Mouse (Mus musculus): Measurements from ENCODE around the gene Irgm2. TPM values are rescaled to one million over a fixed set of nuclear protein-coding genes. Genes with fewer than 3 reads are reported as not detected.
"Not testable (repeated sequence)": the region's sequence is repeated elsewhere in the genome, so short reads cannot be mapped to it uniquely, and the experiment has no call there.

Gene Irgm2
- total RNA-seq (2021), result 10 to 100 TPM in 1 of 2 experiments, 1 to 10 TPM in 1; 8.7 to 14.6 TPM
- long read RNA-seq, experiment 1, transcript Irgm2-202 (2 exons, 3,459 nt), result major isoform, 8 of 10 reads
- long read RNA-seq, experiment 1, partial matches to known transcripts, result 0 of 10 reads
- long read RNA-seq, experiment 1, other reads (novel, unspliced or antisense), result 2 of 10 reads
- long read RNA-seq, experiment 2, transcript Irgm2-202 (2 exons, 3,459 nt), result major isoform, 14 of 17 reads
- long read RNA-seq, experiment 2, partial matches to known transcripts, result 3 of 17 reads
- long read RNA-seq, experiment 2, other reads (novel, unspliced or antisense), result 0 of 17 reads

DNA sequence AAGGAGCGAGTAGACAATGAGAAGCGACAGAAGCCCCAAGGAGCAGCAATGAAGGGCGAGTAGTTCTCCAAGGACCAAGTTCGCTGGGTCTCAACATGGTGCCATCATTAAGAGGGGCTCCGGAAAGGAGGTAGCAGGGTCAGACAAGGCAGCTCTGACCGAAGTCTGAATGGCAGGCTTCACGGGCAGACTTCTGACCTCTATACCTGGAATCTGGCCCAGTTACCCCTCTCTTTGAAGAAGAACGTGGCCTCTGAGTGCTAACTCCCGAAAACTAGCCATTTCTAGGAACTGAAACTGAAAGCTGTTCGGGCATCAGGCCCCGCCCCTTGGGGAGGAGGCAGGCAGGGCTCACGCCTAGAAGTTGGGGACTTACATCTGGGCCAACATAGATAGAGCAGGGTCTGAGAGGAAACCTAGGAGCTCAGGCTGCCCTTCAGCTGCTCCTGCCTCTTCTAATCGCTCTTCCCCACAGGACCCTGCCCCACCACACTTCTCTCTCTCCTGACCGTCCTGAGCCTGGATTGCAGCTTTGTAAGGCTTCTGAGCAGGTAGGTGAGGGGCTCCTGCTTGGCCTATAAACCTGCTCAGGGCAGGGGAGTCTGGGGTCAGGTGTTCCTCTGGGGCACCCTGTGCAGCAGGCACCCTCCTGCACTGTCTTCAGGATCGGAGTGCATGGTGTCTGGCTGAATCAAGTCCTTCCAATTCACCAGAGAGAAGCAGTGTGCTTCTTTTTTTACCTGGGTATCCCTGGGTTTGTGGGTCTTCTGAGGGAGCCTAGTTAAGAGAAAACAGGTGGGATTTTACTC, at the start of gene Irgm2, which contains the start of gene Igtp:
TSS of gene Irgm2 (plus strand) at position 390 of the 809 bp plus-strand sequence.
TSS of gene Igtp (plus strand) at position 328 of the 809 bp plus-strand sequence.
- intact Hi-C loops (cut with DNase I), result not testable (repeated sequence)
- DNase-seq, result peak; percentile 85
- H3K4me3 ChIP-seq, result peak within 1 kb of the TSS; percentile 95
- H3K27ac ChIP-seq, result peak within 1 kb of the TSS; percentile 95

DNA sequence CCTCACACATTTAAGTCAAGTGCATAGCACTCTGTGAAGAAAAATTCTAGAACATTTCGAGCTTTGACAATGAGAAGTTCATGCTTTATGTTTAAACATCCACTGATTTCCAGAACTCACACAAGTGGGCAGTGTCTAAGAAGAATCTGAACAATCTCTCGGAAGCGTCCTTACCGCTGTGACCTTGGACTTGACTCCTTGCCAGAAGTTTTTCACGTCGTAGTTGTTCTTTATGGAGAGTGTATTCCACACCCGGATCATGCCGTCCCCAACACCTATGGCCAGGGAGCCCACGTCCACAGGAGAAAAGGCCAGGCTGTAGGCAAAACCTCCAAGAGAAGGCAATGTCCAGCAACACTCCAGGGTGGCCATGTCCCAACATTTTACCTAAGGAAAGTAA, 44.0 kb upstream of the Irgm2 start:
- Histone ChIP-seq H3K4me3 (no peak overlapping the region), H3K27ac (no peak overlapping the region)
- TF ChIP-seq CTCF (IDR thresholded peaks at IDR 0.05), result no peak
- intact Hi-C loops (cut with DNase I), result no loop called here
- DNase-seq, result no peak

DNA sequence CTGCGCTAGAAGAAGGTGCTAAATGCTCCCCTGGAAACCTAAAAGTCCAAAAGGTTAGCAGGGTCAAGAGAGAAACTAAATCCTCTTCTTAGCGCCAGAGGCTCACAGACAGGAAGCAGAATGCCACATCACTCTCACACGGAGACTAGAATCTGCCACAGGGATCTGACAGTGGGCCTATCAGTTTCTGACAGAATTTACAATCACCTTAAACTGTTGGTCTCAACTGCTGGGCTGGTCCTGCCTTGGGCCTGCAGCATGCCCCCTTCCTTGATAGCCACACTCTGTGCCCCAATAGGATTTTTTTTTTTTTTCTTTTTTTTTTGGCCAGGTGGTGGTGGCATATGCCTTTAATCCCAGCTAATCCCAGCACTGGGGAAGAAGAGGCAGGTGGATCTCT, 42.5 kb upstream of the Irgm2 start:
- Histone ChIP-seq H3K4me3 (no peak overlapping the region), H3K27ac (no peak overlapping the region)
- no peak for DNase-seq
- intact Hi-C loops (cut with DNase I), result no loop called here
- no peak for TF ChIP-seq CTCF (IDR thresholded peaks at IDR 0.05)

DNA sequence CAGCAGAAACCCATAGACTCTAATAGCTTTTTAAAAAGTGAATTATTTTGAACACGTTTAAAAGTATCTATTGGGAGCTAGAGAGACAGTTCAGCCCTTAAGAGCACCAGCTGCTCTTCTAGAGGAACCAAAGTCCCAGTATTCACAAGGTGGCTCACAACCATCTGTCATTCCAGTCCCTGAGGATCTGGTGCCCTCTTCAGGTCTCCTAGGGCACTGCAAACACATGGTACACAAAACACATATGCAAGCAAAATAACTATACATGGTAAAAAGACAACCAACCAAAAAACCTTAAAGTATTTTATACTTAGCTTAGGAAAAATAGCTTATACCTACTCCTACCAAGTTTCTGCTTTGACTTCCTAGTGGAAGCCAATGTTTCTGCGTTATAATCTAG, 34.3 kb upstream of the Irgm2 start:
- no peak for DNase-seq
- intact Hi-C loops (cut with DNase I), result loop anchor here (5.0 kb wide), 1 partner anchor 48 kb away; no protein-coding TSS in a partner anchor
- no peak overlapping the region for H3K27ac ChIP-seq
- peak; percentile 34; the same call in 1 of the 2 replicates for TF ChIP-seq CTCF (IDR thresholded peaks at IDR 0.05)
- no peak overlapping the region for H3K4me3 ChIP-seq

DNA sequence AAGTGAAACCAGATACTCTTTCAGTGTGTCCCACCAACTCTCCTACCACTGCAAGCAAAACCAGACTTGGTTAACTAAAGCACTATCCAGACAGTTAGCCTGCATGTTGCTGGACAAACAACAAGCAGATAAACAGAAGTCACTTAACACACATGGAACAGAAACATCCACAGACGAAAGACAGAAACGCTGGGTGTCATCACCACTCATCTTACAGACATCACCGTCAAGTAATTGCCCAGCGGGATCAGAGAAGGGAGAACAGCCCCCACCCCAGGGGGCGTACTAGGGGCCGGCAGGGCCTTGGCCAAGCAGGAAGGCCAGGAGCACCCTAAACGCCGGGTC, 31.6 kb upstream of the Irgm2 start:
- TF ChIP-seq CTCF (IDR thresholded peaks at IDR 0.05), result no peak
- DNase-seq, result no peak
- intact Hi-C loops (cut with DNase I), result loop anchor here (5.0 kb wide), 1 partner anchor 50 kb away; no protein-coding TSS in a partner anchor
- peak overlapping the region; percentile 91 for H3K27ac ChIP-seq
- H3K4me3 ChIP-seq, result peak overlapping the region; percentile 85

DNA sequence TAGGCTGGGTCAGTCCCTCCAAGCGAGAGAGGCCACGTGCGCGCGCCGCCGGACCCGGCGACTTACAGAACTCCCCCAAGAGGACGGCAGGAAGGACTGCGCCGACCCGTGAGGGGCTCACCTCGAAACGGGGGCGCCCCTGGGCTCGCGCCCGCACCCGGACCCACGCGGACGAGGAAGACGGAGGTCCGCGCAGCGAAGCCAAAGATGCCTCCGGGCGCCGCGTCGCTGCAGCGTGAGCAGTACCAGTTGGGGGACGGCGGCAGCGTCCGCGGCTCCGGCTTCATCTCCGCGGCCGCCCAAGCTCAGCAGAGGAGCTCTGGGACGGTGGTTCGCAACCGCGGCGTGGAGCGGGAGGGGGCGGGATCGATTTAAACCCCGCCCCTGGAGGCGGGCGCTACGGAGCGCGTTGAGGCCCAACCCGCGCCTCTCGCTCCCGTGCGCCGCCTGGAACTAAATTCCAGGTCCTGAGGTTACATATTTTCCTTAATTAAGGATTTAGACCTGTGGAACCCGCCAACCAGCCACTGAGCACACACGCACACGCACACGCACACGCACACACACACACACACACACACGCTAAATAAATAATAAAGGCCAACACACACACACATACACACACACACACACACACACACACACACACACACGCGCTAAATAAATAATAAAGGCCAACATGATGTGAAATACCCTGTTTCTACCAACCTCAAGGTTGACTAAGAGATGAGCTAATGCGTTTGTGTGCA, 31.1 kb upstream of the Irgm2 start, which contains the start of gene Gemin5:
TSS of gene Gemin5 (minus strand) at position 373 of the 749 bp plus-strand sequence.
- peak within 1 kb of the TSS; percentile 85 for H3K4me3 ChIP-seq
- DNase-seq, result peak; percentile 89
- peak within 1 kb of the TSS; percentile 91 for H3K27ac ChIP-seq
- peak; percentile 11; the same call in 1 of the 2 replicates for TF ChIP-seq CTCF (IDR thresholded peaks at IDR 0.05)
- intact Hi-C loops (cut with DNase I), result loop anchor here (5.0 kb wide), 1 partner anchor 51 kb away; no protein-coding TSS in a partner anchor

DNA sequence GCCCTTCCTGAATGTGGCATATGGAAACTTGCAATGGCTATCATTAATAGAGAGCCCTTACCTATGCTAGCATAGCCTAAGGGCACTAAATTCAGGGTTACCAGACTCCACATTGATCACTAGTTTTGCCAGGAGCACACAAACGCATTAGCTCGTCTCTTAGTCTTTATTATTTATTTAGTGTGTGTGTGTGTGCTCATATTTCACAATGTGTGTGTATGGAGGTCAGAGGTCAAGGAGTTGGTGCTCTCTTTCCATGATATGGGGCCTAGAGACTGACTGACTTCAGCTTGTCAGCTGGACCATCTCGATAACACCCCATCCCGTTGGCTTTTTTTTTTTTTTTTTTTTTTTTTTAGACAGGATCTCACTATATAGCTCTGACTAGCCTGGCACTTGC, 29.8 kb upstream of the Irgm2 start:
- DNase-seq, result no peak
- TF ChIP-seq CTCF (IDR thresholded peaks at IDR 0.05), result no peak
- Histone ChIP-seq H3K4me3 (no peak overlapping the region), H3K27ac (no peak overlapping the region)
- intact Hi-C loops (cut with DNase I), result loop anchor here (2.0 to 5.0 kb wide), 2 partner anchors 52 to 133 kb away; no protein-coding TSS in a partner anchor

DNA sequence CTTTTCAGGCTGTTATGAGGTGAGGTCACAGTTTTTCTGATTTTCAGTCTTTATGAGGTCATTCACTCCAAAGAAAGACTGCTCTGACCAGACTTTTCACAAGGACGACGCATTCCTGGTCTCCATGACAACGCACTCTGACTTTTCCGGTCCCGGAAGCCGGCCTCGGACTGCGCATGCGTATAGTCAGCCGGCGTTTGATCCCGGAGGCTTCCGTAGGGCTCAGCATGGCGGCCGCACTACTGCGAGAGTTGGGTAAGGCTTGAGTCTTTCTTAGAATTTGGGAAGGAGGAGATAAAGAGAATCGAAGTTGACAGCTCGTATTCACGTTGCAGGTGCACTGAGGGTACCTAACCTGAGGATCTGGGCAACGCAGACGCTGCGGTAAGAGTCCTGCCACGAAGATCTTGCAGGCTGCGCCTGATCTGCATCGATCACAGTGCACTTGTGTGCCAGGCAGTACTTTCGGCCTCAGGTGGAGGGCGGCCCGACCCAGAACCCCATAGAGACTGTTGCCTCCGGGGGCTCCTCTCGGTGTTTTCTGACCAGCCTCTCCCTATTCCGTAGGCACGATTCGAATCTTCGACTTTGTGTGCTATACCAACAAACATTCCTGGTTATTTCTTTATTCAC, 27.8 kb upstream of the Irgm2 start, which contains the start of gene Mrpl22:
TSS of gene Mrpl22 (plus strand) at position 203 of the 633 bp plus-strand sequence.
- DNase-seq, result peak; percentile 97

DNA sequence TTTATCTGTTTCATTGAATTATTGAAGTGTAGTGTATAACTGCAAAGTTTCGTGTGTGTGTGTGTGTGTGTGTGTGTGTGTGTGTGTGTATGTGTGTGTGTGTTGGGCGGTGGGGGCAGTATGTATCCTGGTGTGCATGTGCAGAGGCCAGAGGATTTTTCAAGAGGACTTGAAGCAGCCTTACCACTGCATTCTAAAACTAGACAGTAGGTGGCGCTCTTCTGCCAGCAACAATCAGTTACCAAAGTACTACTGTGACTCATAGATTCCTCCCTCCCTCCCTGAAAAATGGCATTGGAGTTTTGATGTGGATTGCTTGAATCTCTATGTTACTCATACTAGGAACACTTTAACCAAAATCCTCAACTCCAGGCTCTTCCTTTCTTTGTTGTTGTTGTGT, 19.9 kb upstream of the Irgm2 start:
- Histone ChIP-seq H3K27ac (peak overlapping the region; percentile 56; the same call in 1 of the 2 replicates), H3K4me3 (no peak overlapping the region)
- TF ChIP-seq CTCF (IDR thresholded peaks at IDR 0.05), result peak; percentile 79
- intact Hi-C loops (cut with DNase I), result loop anchor here (1.0 kb wide), 1 partner anchor 46 kb away; no protein-coding TSS in a partner anchor
- DNase-seq, result peak; percentile 68

More for the DNA sequence above, 27.8 kb upstream of the Irgm2 start, which contains the start of gene Mrpl22:
- Histone ChIP-seq H3K27ac (peak within 1 kb of the TSS; percentile 92), H3K4me3 (peak within 1 kb of the TSS; percentile 74)
- TF ChIP-seq CTCF (IDR thresholded peaks at IDR 0.05), result no peak
- intact Hi-C loops (cut with DNase I), result loop anchor here (2.0 kb wide), 1 partner anchor 131 kb away; no protein-coding TSS in a partner anchor

DNA sequence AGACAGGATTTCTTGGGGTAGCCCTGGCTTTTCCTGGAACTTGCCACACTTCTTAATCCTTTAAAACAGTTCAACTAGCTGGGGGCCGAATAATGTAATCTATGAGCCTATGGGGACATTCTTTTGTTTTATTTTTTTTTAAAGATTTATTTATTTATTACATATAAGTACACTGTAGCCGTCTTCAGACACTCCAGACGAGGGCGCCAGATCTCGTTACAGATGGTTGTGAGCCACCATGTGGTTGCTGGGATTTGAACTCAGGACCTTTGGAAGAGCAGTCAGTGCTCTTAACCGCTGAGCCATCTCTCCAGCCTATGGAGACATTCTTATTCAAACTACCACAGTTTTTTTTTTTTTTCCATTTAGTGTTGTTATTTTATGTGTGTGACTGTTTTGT, 19.4 kb upstream of the Irgm2 start:
- not testable (repeated sequence) for DNase-seq, H3K4me3 ChIP-seq
- intact Hi-C loops (cut with DNase I), result loop anchor here (1.0 to 5.0 kb wide), 2 partner anchors 45 to 222 kb away; no protein-coding TSS in a partner anchor
- H3K27ac ChIP-seq, result peak overlapping the region; percentile 56; the same call in 1 of the 2 replicates

DNA sequence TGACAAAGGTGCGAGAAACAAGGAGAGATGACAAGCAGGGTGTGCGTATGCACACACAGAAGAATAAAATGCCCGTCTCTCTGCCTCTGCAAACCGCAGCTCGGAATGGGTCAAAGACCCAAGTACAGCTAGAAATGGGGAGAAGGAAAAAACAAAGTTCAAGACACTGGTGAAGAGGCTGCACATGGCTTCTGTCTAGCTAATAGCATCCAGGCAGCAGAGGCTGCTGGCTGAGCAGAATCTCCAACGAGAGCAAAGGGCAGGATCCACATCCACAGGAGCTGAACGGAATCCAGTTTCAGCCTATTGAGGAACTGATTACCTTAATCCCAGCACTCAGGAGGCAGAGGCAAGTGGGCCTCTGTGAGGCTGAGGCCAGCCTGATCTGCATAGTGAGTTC, 18.7 kb upstream of the Irgm2 start:
- intact Hi-C loops (cut with DNase I), result loop anchor here (5.0 kb wide), 1 partner anchor 222 kb away; no protein-coding TSS in a partner anchor
- no peak overlapping the region for H3K27ac ChIP-seq

More for the DNA sequence above, 18.7 kb upstream of the Irgm2 start:
- no peak for TF ChIP-seq CTCF (IDR thresholded peaks at IDR 0.05)
- DNase-seq, result no peak
- no peak overlapping the region for H3K4me3 ChIP-seq

Measured in gastrocnemius, adult 2 months (tissue).